Mouse (Mus musculus) ovary, adult 2 months (tissue): ENCODE results near the gene Lyplal1. TPM values are rescaled to one million over a fixed set of nuclear protein-coding genes. Genes with fewer than 3 reads are reported as not detected.

ENCODE experiments used
- polyA plus RNA-seq: library from polyadenylated mRNA; depleted of rRNA; stranded (reverse); fragments of >200 nt; gene quantifications from 2 replicates; pipeline ENCODE4 v1.2.3, GENCODE M21; 2012; rRNA removed

The Lyplal1 gene
- polyA plus RNA-seq = 9.2 and 13.1 TPM in 2 replicates

GRCm38 (mm10) chr1:186116701-186117488 is at the start of gene Lyplal1:
Gene Lyplal1 (minus strand): TSS chr1:186117310.

